ENCODE assay signal across 11 mouse cellular contexts in genomic region chr5:113504654-113505053, GRCm38 (mm10). TPM values are rescaled to one million over a fixed set of nuclear protein-coding genes. Genes with fewer than 3 reads are reported as not detected.
DNase-seq lines count a peak whose midpoint lies in the region; ATAC-seq and TF ChIP-seq lines count a peak whose summit lies in the region.
"Had no signal": no experiment of that assay in that cellular context is flagged by ENCODE, and none has a peak within 500 bp of the region (broad histone marks: within the 10 kb centered on the region; RNA-seq: fewer than 3 reads in every experiment).

No protein-coding gene starts in this region.

- H3K27me3 ChIP-seq in heart, embryonic 13.5 days (replicated peaks) = no peaks in the 10 kb centered on the region; the same call in 1 of the 2 replicates
- H3K27me3 ChIP-seq in embryonic facial prominence, embryonic 14.5 days (replicated peaks; ENCODE audit: control insufficient read depth, insufficient read depth, low read length) = no peaks in the 10 kb centered on the region
- no peaks in the 10 kb centered on the region for H3K27me3 ChIP-seq in hindbrain, postnatal 0 days (ENCODE audit: insufficient read depth, low read length)

- no peak for ATAC-seq in heart, embryonic 13.5 days (ENCODE audit: extremely low read depth, insufficient number of reproducible peaks, low FRiP score, low TSS enrichment)
- ATAC-seq in embryonic facial prominence, embryonic 14.5 days (ENCODE audit: low read depth) = 0 out of 2 replicates have a peak, but pooled peaks have one; percentile 33
- ATAC-seq in hindbrain, postnatal 0 days = peak; percentile 46

- 0 out of 2 replicates have a peak overlapping the region, but pooled peaks have one; percentile 19 for H3K9ac ChIP-seq in heart, embryonic 13.5 days
- H3K9ac ChIP-seq in embryonic facial prominence, embryonic 14.5 days (ENCODE audit: low read depth, low read length) = no peak overlapping the region
- H3K9ac ChIP-seq in hindbrain, postnatal 0 days (replicated peaks; ENCODE audit: low read length) = no peak overlapping the region; the same call in 1 of the 2 replicates
- H3K9ac ChIP-seq: liver, embryonic 14.5 days had no signal

- no peaks in the 10 kb centered on the region for H3K9me3 ChIP-seq in heart, embryonic 13.5 days
- no peaks in the 10 kb centered on the region for H3K9me3 ChIP-seq in embryonic facial prominence, embryonic 14.5 days (ENCODE audit: control insufficient read depth, low read length)
- no peaks in the 10 kb centered on the region for H3K9me3 ChIP-seq in hindbrain, postnatal 0 days (ENCODE audit: low read length)

- H3K4me2 ChIP-seq in heart, embryonic 13.5 days = no peak overlapping the region
- no peak overlapping the region for H3K4me2 ChIP-seq in embryonic facial prominence, embryonic 14.5 days (ENCODE audit: low read depth, low read length)
- no peak overlapping the region for H3K4me2 ChIP-seq in hindbrain, postnatal 0 days (ENCODE audit: low read depth, low read length)

- no peak overlapping the region for H3K4me3 ChIP-seq in heart, embryonic 13.5 days
- no peak overlapping the region for H3K4me3 ChIP-seq in embryonic facial prominence, embryonic 14.5 days (ENCODE audit: low read depth, low read length)
- H3K4me3 ChIP-seq in hindbrain, postnatal 0 days (ENCODE audit: low read length) = no peak overlapping the region
- H3K4me3 ChIP-seq: myocyte had no signal

- H3K27ac ChIP-seq in heart, embryonic 13.5 days (replicated peaks) = peak overlapping the region; percentile 63; the same call in 1 of the 2 replicates
- H3K27ac ChIP-seq in embryonic facial prominence, embryonic 14.5 days (replicated peaks; ENCODE audit: low read depth, low read length) = no peak overlapping the region
- peak overlapping the region; percentile 60; the same call in 1 of the 2 replicates for H3K27ac ChIP-seq in hindbrain, postnatal 0 days
- H3K27ac ChIP-seq: liver, embryonic 14.5 days had no signal

- no peak for TF ChIP-seq CTCF in hindbrain, postnatal 0 days (IDR thresholded peaks at IDR 0.05; ENCODE audit: low read depth)

- H3K36me3 ChIP-seq in heart, embryonic 13.5 days = no peaks in the 10 kb centered on the region
- no peaks in the 10 kb centered on the region for H3K36me3 ChIP-seq in embryonic facial prominence, embryonic 14.5 days (ENCODE audit: control insufficient read depth, insufficient read depth, low read length)
- H3K36me3 ChIP-seq in hindbrain, postnatal 0 days (ENCODE audit: insufficient read depth, low read length) = no peaks in the 10 kb centered on the region

- 36% methylated on average over 4 of the region's 4 CpGs for WGBS in heart, embryonic 13.5 days
- WGBS in embryonic facial prominence, embryonic 14.5 days = 12% methylated on average over 4 of the region's 4 CpGs
- 21% methylated on average over 4 of the region's 4 CpGs for WGBS in hindbrain, postnatal 0 days

- peaks cover 53% of the 10 kb centered on the region for H3K4me1 ChIP-seq in heart, embryonic 13.5 days
- peaks cover 10% of the 10 kb centered on the region for H3K4me1 ChIP-seq in embryonic facial prominence, embryonic 14.5 days (ENCODE audit: control insufficient read depth, insufficient read depth, low read length)
- H3K4me1 ChIP-seq in hindbrain, postnatal 0 days (ENCODE audit: insufficient read depth, low read length) = peaks cover 15% of the 10 kb centered on the region

- no peak for DNase-seq in heart, adult 8-10 months (ENCODE audit: low spot score)
- peak; percentile 65 for DNase-seq in embryonic facial prominence, embryonic 14.5 days (ENCODE audit: low spot score)
- DNase-seq in hindbrain, postnatal 0 days (ENCODE audit: low spot score) = peak; percentile 48
- DNase-seq in retina, embryonic 14.5 days (ENCODE audit: low spot score) = peak; percentile 60
- no peak for DNase-seq in thymus, postnatal 4 days
- no peak for DNase-seq in layer of hippocampus, adult 18-20 months (ENCODE audit: low spot score in 2 of 2)
- no peak for DNase-seq in ovary, postnatal 36 days (ENCODE audit: low spot score)
- DNase-seq: kidney, postnatal 36 days had no signal

RNA-seq across cellular contexts. Expression of gene Wscd2, which starts 14.5 kb away (rescaled TPM):
- 3.8 and 4.0 TPM in 2 replicates for polyA plus RNA-seq in heart, embryonic 13.5 days (2015; fragmentation: Nextera tagmentation; extraction: Ambion mirVana)
- under 1 TPM in 3 of 4 experiments, not detected in 1; 0.11 to 0.23 (median 0.16) TPM for total RNA-seq in heart, adult 8-10 months (2022)
- polyA plus RNA-seq in embryonic facial prominence, embryonic 14.5 days (2014; fragmentation: Nextera tagmentation; extraction: Ambion mirVana) = 6.4 and 8.7 TPM in 2 replicates
- 25.1 and 33.8 TPM in 2 replicates for total RNA-seq in hindbrain, postnatal 0 days (2014; rRNA removed)
- polyA plus RNA-seq in hindbrain, postnatal 0 days (2015; fragmentation: Nextera tagmentation; extraction: Ambion mirVana) = 8.9 and 9.8 TPM in 2 replicates
- 10 to 100 TPM; 81.3 to 83.7 TPM for total RNA-seq in layer of hippocampus, adult 18-20 months (2021)
- polyA plus RNA-seq: myocyte had no signal

Comparison
In these comparisons a context has a peak if more than half of its experiments do, and no peak if none do; other contexts are left out.
1. DNase-seq: peak in embryonic facial prominence, embryonic 14.5 days (single experiment), hindbrain, postnatal 0 days (single experiment) and retina, embryonic 14.5 days (single experiment); none in heart, adult 8-10 months (single experiment), thymus, postnatal 4 days (single experiment), layer of hippocampus, adult 18-20 months (0 of 2) and ovary, postnatal 36 days (single experiment).
2. RNA of gene Wscd2, which starts 14.5 kb away (total RNA-seq): 81.3 to 83.7 TPM in layer of hippocampus, adult 18-20 months and 25.1 to 33.8 TPM in hindbrain, postnatal 0 days; 0.11 to 0.23 TPM in heart, adult 8-10 months; every median in the first group is over 10 times any median in the second.